Mouse (Mus musculus) thymus, postnatal 4 days (tissue): Measurements from ENCODE around the gene Tnfrsf21.

ENCODE experiments used
- DNase-seq: peaks from one replicate; pipeline ENCODE4 v3.0.0; 2021

Gene Tnfrsf21

DNA sequence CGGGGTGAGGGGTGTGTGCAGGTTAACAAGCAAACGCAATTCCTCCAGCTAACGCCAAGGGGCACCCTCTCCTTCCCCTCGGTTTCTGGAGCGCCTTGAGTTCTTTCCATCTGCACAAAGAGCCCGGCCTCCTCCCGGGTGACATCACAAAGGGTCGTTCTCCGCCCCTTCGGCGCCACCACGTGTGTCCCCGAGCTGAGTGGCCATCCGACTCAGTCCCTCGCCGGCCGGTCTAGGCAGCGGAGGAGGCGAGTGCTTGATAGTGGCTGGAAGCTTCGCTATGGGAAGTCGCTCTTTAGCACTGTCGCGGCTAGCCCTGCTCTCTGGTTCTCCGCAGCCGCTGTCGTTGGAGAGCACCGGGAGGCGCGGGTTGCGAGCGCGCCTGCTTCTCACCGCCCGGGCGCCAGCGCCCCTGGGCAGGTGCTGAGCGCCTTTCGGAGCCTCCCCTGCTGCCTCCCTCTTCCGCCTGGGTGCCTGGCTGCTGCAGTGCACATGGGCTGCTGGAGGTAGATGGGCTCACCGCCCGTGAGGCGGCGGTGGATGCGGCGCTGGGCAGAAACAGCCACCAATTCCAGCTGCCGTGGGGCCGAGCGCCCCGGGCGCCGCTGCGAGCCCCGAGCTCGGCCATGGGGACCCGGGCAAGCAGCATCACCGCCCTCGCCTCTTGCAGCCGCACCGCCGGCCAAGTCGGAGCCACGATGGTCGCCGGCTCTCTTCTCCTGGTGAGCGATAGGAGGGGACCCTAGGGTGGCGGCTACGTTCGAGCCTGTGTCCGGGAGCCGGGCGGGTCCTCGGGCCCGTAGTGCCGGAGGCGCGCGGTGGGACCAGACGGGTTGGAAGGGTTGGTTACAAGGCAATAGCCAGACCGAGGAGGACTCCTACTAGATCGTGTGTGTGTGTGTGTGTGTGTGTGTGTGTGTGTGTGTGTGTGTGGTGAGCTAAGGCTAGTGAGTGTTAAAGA lies at the start of gene Tnfrsf21:
Tnfrsf21 (plus strand) TSS at position 185 of the 961 bp plus-strand sequence.
- peak; percentile 85 for DNase-seq

DNA sequence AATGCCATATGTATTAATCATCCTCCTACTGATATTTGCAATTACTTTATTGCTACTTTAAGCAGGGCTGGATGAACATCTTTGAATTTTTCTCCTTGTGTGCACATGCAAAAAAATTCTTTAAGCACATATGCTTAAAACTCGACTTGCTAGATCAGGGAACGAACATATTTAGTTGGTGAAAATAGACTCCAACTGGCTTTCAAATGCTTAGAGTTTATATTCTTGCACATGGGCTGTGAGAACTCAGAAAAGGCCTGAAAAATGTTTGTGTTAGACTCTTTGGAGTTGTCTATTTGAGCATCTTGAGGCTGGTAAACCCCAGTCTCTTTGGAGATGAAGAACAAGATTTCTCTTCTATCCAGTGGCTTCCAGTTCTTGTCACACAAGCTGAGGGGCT lies 48.2 kb upstream of the Tnfrsf21 start:
- no peak for DNase-seq

DNA sequence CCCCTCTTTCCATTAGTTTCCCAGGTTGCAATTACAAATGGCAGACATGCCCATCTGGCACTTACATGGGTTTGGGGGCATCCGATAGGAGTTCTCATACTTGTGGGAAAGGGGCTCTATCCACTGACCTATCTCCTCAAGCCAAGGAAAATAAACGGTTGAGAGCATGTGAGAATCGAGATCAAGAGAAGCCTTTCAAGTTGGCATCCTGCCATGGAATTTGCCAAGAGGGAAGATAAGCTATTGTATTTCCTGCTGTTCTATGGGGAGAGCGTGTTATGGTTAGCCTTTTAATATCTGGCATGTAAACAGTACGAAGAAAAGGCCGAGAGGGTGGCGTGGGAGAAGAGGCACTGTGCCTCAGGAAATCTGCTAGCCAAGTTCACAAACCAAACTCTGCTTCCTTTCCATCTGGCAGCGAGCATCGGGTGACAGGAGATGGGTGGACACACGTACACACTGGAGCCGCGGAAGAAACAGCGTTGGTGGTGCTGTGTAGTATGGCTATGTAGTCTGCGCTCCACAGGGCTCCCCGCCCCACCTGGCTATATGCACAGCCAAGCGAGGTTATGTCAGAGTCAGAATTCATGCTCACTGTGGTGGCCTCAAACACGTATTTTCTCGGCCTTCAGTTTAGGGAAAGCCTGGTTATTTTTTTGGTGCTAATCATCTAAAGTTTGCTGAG lies 40.9 kb upstream of the Tnfrsf21 start:
- no peak for DNase-seq

DNA sequence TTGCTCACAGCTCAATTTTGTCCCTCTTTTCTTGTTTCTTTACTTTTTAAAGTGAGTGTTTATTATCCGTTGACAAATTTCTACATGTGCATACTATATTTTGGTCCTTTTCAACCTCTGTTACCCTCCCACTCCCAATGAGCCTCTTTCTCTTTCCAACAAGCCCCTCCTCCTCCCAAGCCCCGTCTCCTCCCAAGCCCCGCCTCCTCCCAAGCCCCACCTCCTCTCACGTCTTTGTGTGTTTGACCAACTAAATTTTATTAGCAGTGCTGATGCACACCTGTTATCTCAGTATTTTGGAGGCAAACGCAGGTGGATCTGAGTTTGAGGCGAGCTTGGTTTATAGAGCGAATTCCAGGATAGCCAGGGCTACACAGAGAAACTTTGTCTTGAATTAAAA lies 38.6 kb upstream of the Tnfrsf21 start:
- DNase-seq, result no peak

DNA sequence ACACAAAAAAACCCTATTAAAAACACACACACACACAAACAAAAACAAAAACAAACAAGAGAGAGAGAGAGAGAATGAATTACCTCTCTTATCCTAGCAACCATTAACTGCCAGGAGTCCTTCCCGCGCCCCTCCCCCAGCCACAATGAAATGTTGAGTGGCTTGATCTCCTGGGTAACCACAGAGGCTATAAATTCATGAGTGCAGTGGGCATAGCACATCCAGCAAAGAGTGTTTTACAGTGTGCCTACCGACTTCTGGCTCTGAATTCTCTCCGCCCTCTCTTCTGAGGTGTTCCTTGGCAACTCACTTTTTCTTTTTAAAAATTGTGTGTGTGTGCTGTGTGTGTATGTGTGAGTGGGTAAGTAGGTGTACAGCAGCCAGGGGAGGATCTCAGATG lies 38.0 kb upstream of the Tnfrsf21 start:
- no peak for DNase-seq

DNA sequence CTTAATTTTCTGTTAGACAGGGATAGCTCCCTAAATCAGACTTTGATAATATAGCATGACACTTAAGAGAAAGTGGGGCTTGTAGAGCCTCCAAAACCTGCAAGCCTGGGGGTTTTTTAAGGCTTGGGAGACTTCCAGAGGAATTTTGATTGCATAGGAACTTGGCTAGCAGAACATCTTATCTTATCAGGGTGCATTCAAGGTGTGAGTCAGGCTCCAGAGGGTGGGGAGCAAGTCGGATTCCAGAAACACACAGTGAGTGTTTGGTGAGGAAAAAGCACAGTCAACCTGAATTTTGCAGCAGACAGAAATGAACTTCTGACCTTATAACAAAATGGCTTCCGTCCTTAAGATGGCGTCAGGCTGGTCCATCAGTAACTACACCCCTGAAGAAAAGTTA lies 34.5 kb upstream of the Tnfrsf21 start:
- DNase-seq, result no peak

DNA sequence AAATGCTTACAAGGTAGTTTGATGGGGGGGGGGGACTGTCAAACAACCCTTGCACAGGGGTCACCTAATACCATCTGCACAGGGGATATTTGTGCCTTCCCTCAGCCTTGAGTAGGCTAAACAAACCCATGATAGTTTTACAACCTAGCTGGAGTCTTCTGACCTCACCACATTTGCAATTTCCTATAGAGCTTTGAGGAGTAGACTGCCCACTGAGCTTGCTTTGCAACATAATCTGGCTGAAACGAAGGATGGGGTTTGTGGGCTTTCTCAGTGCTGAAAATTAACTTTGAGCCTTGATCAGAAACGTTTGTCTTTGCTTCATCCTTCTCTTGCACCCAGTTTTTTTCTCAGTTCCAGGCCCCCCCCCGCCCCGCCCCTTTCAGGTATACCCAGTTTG lies 33.8 kb upstream of the Tnfrsf21 start:
- DNase-seq, result no peak

DNA sequence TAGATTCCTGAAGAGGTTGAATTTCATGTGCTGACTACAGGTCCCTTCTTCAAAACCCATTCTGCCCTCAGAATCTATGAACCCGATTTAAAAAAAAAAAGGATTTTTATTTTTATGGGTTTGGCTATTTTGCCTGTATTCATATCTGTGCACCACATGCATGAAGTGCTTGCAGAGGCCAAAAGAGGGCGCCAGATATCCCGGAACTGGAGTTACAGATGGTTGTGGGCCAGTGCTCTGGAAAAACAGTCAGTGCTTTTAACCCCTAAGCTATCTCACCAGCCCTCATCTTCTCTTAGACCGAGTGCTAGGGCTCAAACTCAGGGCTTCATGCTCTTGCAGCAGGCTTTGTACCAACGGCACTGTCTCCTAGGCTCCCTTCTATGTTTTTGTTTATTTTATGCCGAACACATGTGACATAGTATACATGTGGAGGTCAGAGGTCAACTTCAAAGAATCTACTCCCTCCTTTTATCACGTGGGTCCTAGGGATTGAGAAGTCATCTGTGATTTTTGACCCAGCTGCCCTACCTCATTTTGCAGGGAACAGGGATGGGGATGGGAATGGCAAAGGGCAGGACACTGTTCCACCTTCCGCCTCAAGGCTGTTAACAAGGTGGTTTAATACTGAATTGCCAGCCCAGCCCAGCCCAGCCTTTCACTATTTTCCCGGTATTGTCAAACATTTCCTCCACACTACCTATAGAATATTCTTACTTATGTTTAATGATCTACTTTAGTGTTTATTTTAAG lies 30.3 kb upstream of the Tnfrsf21 start:
- DNase-seq, result peak; percentile 74

DNA sequence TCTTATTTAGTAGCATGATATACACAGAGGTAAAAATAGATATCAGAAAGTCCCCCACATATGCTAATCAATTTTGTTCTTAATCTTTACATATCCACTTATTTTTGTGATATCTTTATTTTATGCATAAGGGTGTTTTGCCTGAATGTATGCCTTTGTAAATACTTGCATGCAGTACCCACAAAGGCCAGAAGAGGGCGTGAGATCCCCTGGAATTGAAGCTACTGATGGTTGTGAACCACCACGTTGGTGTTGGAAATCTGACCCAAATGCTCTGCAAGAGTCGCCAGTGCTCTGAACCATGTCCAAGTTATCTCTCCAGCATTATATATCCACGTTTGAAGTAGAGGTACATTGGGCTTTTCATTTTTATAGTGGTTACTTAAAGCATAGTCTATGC lies 28.7 kb upstream of the Tnfrsf21 start:
- DNase-seq, result peak; percentile 61

DNA sequence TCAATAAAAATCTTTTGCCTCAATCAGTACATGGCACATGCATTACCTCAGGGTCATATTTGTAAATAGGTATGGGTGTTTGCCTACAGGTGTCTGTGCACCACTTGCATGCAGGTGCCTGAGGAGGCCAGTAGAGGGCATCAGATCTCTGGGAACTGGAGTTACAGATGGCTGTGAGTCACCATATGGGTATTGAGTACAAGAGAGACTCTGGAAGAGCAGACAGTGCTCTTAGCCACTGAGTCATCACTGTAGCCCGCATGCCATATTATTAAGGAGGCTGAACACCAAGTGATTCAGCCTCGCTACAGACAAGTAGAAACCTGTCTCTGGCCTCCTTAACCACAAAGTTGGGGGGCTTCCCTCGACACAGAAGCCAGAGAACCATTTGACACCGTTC lies 26.4 kb upstream of the Tnfrsf21 start:
- DNase-seq, result peak; percentile 21

DNA sequence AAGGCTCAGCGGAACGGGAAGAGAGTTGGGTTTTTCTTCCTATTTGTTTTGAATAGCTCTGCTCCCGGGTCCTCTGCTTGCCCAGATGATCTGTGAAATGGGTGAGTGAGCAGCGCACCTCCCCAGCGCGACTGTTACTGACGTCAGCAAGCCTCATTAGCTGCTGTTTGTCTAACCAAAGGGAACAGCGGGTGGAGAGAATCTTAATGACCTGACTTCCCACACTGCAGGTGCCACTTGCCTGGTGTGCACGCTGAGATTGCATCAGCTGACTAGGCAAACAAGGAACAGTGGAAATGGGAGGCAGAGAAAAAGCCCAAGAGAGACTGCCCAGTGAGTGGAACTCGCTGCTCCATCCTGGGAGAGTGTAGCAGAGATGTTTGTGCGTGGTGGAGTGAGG lies 25.2 kb upstream of the Tnfrsf21 start:
- no peak for DNase-seq

DNA sequence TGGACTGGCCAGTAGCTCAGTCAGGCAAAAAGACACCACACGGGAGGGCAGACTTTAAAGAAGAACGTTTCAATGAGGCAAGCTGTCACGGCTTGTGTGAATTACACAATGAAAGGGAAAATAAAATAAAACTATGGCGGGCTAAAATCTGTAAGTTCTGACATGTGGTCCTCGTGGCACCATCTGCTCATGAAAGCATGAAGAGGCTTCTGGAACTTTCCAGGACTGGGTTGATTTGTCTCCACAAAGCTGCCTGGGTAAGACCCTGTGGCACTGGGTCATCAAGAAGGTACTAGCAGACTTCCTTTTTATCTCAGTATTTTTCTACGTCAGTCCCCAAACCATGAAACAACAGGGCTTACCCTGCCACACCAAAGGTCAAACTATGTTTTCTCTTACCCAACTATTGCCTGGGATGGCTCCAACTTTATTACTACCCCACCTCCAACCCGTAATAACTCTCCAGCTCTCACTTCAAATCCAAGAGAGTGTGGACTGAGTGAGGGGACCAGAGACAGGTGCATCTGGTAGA lies 16.8 kb upstream of the Tnfrsf21 start:
- DNase-seq, result no peak

DNA sequence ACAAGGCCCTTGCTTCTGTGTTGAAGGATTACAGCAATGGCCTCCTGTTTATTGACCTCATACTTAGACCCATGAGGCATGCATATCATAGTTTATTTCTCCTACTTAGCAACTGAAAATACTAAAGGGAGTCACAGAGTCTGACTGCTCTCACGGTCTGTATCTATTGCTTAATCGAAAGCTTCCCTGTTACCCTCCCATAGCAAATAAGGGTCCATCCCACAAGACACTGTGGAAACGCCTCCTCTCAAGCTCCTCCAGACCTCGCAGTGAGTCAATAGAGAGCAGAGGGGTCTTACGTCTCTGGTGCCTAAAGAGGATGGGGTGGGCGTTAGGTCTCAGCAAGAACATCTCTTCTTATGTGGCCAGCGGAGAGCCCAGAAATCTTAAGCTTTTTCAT lies 15.8 kb upstream of the Tnfrsf21 start:
- DNase-seq, result no peak

DNA sequence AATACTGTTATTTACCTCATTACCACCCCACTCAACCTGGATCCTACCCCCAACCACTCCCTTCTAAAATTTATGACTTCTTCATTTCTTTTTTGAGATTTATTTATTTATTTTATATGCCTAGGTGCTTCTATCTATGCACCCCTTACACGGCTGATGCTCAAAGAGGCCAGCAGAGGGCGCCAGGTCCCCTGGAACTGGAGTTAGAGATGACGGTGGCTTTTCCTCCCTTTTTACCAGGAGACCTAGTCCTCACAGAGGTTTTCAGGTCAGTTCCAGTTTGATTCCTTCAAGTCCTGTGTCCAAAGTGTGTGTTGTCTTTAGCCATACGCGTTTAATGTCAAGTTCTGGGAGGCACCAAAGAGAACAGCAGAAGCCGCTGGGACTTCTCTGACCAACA lies 3.6 kb upstream of the Tnfrsf21 start:
- DNase-seq, result peak; percentile 79

DNA sequence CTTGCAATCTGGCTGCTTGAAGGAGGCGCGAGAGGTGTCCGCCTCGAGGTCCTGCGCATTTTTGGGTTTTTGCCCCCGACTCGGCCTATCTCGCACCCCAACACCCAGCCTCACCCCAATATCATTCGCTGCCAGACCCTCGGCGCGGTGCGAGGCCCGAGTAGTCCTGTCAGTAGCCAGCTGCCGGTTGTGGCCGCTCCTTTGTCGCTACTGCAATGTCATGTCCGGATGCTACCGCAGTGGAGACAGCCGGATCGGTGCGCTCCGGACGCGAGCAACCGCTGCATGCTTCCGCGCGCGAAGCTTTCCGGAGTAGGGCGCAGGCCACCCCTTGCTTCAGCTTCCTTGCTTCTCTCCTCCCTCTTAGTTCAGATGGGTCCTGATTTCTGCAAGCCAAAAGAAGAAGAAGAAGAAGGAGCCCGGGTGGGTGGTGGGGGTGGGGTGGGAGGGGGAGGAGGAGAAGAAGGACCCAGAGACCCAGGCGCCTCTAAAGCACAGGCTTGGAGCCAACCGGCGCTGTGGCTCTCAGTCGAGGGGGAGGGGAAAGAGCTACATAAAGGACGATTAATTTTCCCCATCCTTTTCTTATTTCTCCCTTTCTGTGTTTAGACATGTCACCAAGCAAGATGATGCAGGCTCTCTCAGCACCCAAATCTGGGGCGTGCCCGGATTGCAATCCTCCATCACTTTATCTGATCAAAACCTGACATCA lies 1.1 kb downstream of the Tnfrsf21 start:
- peak; percentile 70 for DNase-seq

DNA sequence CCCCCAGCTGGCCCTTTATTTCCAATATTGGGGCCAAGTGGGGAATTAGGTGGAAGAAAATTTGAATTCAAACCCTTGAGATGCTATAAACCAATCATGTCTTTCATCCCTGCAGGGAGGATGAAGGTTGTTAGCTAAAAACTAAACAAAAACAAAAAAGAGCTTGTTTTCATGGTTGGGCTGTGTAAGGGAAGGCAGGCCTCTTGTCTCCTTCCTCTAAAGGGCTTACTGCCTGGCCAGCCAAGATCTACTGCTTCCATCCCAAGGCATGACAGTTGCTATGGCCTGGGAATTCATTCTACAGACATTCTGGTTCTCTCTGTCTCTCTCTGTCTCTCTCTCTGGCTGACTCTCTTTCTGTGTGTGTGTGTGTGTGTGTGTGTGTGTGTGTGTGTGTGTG lies 1.7 kb downstream of the Tnfrsf21 start:
- DNase-seq, result no peak

DNA sequence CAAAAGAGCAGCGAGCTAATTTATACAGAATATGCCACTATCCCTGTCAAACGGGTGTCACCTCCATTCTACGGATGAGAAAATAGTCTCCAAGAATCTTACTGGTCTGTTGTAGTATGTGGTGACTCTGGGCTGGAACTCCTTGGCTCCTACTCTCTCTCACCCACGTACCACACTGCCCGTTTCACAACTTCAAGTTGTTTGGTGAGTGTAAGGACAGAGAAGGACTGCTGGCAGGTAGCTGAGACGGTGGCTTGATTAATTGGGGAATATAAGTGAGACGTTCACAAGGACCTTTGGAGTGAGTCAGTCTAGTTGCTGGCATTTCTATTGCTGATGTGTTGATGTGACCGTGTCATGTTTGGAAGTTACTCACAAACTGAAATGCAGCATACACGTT lies 3.3 kb downstream of the Tnfrsf21 start:
- DNase-seq, result no peak

DNA sequence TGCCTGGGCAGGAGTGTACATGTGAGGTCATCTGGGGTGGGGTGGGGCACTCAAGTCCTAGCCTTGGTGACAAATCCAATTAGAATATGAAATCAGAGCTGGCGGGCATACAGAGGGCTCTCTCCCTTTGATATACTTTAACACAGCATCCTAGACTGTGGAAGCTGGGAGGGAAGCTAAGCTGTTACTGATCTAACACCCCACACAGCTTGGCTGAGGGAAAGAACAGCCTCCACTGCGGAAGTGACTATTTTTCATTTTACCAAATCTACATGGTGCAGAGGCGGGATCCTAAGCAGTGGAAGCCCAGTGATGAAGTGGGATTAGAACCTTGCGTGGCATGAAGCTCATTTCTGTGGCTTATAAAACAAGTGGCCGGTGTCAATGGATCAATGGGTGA lies 4.7 kb downstream of the Tnfrsf21 start:
- DNase-seq, result no peak

DNA sequence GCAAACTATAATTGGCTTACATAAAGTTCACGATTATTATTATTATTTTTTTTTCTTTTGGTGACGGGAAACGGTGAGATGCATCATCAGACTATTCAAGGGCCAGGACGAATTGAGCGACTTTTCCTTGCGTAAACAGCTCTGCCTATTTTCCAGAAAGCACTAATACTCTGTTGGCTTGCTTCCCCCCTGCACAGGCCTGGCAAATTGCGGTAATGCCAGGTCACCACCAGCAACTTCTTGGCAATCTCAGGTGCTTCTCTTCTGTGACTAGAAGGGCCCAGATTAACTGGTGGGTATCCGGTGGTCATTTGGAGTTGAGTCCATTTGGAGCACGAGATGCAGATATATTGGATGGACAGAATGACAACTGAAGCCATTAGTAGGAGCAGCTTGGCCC lies 5.7 kb downstream of the Tnfrsf21 start:
- no peak for DNase-seq

DNA sequence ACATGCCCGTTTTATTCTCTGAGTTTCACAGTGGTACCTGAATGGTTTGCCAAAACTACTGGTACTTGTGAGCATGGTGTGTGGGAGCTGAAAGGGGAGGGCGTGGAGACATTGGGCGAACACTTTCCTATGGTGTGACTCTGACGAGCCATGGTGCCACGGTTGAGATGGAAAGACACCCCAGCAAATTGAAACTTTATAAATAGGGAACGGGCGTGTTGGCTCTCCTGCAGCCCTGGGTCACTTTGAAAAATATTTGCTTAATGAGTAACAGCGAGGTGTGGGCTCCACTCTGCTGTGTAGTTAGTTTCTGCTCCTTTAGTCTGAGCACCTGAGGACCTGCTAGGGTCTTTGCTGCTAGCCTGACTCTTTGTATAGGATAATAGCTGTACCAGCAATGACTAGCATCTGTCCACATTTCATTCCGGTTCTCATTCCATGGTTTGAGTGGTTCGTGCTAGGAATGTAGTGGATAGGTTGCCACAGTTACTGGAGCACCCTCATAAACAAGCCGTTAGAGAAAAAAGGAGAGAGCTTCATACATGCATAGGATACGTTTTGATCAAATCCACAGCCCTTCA lies 7.4 kb downstream of the Tnfrsf21 start:
- no peak for DNase-seq

DNA sequence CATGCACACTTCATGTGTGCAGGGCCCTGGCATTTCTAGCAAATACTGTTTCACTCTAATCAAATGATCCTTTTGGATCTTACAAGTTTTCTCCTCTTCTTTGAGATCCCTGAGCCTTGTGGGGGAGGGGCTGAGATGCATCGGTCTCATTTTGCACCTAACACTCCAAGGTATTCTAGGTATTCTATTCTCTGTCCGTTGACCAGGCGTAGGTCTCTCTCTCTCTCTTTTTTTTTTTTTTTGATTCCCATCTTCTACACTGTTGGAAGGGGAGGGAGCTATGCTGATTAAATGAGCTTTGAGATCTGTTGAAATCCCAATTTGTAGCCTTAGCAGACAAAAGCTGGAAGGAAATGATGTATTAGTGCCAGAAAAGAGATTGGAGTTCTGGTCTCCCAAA lies 8.2 kb downstream of the Tnfrsf21 start:
- DNase-seq, result no peak

DNA sequence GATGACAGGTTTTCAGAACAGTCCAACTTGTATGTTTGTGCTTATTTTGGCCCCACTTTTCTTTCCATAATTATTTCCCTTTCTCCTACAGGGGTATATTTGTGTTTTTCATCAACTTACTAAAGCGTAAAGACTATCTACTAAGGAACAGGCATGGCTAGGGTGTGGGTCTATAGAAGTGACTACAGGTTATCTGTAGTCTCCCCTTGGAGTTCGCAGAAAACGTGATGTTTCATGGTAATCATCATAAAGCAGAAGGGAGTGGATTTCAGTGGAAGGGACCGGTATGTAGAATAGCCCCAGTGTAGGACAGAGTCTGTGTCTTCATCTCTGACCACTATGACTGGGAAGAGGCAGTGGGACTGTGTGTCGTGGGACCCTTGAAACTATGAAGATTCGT lies 8.7 kb downstream of the Tnfrsf21 start:
- no peak for DNase-seq
